Mouse (Mus musculus): Measurements from ENCODE around the gene Glt1d1.

Gene Glt1d1

DNA sequence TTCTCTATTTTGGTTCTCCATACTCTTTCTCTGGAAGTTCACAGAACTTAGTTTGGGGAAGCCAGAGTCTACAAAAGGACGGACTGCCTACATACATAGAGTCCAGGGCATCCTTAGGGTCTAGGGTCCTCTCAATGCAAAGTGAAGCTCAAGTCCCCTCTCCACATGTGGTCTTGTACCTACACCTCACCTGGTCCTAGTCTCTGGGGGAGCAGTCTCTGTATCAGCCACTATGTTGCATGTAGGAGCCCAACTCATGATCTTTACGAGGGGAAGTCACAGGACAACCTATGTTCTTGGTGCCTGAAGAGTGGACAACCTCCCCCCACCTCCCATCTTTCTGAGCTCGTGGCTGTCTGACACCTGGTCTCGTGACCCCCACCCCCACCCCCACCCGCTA is 391 bp upstream of the Glt1d1 start:
- DNase-seq (ENCODE audit: low read depth, low spot score), result no peak

DNA sequence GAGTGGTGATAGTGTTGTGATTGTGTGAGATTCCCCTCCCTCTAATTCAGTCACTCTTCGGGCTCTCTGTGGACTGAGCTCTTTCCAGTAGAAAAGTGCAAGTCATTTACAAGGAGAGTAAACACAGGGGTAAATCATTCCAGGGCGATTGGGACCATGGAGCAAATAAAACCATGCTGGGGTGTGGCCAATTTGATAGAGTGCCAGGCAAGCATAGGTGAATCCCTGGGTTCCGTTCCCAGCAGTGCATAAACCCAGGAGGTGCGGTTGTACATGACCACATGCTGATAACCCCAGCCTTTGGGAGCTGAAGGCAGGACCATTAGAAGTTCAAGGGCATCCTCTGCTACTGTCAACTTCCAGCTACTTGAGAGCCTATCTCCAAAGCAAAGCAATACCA is 1.1 kb downstream of the Glt1d1 start:
- DNase-seq (ENCODE audit: low read depth, low spot score), result no peak

DNA sequence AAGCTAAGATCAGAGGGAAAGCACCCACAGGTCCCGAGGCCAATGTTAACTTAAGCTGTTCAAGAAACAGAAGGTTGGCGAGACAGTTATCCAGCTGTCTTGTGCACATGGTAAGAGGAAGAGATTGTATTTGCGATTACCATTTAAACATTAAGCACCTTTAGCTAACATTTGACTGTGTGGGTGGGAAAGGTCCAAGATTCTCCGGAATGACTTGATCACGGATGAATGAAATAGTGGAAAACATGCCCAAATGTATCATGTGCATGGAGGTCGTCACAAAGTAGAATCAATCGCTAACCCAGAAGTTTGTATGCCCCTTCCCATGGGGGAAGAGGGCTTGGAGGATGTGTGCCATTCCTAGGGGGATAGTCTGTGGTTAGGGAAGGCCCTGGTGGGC is 1.6 kb downstream of the Glt1d1 start:
- no peak for DNase-seq (ENCODE audit: low read depth, low spot score)

DNA sequence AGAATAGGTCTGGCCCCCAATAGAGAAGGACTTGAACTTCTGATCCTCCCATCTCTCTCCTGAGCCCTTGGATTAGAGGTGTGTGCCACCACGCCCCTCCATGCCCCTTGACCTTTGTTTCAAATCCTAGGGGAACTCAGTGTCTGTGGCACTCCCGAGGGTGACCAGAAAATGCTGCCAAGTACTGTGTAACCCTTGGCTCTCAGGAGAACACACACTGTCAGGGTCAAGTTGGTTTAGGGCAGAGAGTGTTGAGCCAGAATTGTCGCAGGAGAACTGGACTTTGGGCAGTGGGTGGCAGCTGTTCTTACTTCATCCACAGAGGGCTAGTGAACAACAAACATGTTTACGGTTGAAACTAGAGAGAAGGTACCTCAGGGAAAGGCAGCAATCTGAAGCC is 5.6 kb downstream of the Glt1d1 start:
- no peak for DNase-seq (ENCODE audit: low read depth, low spot score)

DNA sequence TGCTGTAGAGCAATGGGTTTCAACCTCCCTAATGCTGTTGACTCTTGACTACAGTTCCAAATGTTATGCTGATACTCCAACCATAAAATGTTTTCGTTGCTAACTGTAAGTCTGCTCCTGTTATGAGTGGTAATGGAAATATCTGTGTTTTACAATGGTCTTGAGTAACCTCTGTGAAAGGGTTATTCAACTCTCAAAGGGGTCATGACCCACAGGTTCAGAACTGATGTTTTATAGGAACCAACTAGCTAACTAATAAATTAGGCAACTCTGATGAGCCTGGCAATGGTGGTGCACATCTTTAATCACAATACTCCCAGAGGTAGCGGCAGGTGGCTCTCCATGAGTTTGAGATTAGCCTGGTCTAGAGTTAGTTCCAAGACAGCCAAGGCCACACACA is 6.1 kb downstream of the Glt1d1 start:
- DNase-seq (ENCODE audit: low read depth, low spot score), result no peak

DNA sequence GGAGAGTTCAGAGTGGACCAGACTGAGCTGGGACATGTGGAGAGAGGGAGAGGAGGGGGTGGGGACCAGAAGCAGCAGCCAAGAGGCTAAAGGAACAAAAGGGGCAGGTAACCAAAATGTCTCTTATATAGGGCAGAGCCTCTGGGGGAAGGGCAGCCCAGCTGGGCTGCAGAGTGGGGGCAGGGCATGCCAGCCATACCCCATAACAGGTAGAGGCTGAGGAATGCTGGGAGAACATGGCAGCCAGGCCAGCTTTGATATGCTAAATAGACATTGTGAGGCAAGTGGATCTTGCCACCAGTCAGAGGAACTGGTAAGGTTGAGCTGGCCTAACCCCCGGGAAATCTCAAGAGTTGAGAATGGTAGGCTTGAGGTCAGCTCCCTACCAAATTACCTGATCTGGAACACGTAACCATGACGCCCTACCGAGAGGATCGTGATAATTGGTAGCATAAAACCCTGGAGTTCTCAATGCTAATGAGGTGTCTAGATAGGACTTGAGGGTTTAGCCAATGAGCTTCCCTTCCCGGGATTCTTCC is 7.1 kb downstream of the Glt1d1 start:
- no peak for DNase-seq (ENCODE audit: low read depth, low spot score)

DNA sequence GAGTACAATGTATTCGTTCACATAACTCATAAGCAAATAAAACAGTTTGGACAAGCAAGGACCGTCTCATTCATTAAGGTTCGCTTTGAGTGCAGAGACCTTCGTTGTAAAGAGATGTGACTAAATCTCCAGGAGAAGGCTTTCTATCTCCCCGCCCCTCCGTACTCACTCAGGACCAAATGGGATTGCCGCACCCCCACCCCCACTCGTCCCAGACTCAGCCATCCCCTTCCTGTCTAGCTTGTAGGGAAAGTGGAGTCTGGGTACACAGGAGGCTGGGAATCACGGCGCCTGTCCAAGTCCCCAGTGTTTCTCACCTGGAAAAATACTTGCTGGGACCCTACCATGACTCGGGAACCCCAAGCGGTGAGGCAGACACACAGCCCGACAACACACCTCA is 7.6 kb downstream of the Glt1d1 start:
- no peak for DNase-seq (ENCODE audit: low read depth, low spot score)

DNA sequence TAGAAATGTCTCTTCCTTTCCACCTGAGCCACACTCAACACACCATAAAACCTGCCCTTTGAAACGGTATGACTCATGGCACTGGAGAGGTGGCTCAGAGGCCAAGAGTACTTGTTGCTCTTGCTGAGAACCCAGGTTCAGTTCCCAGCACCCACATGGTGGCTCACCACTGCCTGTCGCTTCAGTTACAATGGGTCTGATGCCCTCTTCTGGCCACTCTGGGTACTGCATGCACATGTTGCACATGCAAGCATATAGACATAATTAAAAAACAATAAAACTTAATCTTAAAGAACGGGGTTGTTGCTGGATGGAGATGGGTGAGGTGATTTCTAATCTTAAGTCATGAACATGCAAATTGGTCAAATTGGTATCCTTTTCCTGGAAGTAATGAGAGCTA is 8.3 kb downstream of the Glt1d1 start:
- DNase-seq (ENCODE audit: low read depth, low spot score), result no peak

DNA sequence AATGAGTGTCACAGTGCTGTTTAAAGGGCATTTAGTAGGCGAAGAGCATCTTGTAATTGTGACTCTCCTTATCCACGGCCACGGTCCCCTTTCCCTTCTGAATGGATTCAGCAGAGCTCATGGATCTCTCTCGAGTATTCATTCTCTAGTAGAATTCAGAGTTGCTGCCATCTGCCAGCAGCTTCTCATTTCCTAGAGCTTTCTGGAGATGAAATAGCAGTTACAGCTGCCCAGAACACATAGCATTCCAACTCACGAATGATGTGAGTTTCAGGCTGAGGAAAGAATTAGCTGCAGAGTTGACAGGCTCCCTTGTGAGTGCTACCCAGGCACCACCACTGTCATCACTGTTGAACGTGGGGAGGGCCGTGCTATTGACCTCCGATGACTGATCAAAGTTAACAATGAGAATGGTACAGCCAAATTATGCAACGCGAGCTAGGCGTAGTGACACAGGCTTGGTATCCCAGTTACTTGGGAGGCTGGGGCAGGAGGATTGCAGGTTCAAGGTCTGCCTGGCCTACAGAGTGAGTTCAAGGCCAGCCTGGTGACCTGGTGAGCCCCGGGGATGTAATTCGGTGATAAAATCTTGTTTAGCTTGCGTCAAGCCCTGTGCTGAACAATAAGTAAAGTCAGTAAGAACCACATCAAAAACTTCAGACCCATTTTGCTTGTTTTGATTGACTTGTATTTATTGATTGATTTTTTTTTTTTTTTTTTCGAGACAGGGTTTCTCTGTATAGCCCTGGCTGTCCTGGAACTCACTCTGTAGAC is 9.3 kb downstream of the Glt1d1 start:
- no peak for DNase-seq (ENCODE audit: low read depth, low spot score)

DNA sequence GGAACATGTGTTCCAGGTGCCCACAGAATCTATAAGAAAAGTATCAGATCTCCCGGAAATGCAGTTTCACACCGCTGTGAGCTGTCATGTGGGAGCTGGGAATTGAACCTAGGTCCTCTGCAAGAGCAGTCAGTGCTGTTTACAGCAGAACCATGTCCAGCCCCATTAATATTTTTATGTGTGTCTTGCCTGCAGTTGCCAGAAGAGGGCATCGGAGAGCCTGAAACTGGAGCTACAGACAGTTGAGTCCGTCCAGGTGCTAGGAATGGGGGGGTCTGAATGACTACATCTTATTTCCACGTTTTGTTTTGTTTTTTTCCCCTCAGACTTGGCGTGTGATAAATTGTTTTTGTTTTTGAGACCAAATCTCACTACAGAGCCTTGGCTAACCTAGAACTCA is 16.0 kb downstream of the Glt1d1 start:
- DNase-seq (ENCODE audit: low read depth, low spot score), result no peak

DNA sequence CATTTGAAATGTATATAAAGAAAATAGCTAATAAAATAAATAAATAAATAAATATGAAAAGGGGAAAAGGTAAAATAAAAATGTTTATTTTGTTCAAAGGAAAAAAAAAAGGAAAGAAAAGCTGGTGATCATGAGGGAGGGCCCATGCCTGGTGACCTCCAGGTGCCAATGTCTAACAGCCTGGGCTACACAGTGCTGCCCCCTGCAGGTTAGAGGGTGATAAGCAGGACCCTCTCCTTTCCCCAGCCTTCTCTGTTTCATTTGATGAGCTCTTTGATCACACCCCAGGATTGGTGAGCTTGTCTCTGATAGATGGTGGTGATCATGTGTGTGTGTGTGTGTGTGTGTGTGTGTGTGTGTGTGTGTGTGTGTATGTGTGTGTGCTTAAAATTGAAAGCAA is 17.0 kb downstream of the Glt1d1 start:
- peak; percentile 5 for DNase-seq (ENCODE audit: low read depth, low spot score)

DNA sequence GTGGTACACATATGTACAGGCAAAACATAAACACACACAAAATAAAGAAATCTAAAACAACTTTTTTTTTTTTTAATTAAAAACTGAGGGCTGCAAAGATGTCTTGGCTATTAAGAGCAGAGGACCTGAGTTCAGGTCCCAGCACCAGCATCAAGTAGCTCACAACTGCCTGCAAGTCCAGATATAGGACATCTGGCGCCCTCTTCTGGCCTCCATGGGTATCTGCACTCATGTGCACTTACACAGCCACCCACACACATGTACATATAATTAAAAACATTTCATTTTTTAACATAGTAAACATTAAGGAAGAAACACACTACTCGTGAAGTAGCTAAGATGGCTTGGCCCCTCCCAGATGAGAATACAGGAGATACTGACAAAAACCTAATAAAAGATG is 26.2 kb downstream of the Glt1d1 start:
- no peak for DNase-seq (ENCODE audit: low read depth, low spot score)

DNA sequence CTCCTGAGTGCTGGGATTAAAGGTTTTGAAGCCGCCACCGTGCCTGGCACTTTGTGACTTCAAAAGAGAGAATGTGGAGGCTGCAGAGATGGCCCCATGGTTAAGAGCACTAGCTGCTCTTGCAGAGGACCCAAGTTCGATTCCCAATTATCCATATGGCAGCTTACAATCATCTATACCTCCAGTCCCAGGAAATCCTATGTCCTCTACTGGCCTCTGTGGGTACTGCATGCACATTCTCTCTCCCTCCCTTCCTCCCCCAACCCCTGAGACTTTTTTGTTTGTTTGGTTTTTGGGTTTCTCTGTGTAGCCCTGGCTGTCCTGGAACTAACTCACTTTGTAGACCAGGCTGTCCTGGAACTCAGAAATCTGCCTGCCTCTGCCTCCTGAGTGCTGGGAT is 27.2 kb downstream of the Glt1d1 start:
- DNase-seq (ENCODE audit: low read depth, low spot score), result no peak

DNA sequence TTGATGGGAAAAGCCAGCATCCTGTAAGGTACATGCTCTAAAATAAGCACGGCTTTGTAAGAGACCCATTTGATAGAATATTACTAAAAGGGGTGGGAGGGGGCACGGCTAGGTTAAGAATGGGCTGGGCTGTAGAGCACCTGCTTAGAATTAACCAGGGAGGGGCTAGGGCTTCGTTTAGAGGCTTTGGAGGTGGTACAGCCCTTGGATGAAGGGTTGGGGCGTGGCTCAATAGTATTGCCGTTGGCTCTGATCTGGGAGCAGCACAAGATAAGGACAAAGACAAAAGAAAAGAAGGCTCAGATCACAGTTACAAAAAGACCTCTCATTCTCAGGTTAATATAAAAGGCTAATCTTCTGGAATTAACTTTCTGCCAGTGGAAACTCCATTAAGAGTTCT is 28.2 kb downstream of the Glt1d1 start:
- no peak for DNase-seq (ENCODE audit: low read depth, low spot score)

DNA sequence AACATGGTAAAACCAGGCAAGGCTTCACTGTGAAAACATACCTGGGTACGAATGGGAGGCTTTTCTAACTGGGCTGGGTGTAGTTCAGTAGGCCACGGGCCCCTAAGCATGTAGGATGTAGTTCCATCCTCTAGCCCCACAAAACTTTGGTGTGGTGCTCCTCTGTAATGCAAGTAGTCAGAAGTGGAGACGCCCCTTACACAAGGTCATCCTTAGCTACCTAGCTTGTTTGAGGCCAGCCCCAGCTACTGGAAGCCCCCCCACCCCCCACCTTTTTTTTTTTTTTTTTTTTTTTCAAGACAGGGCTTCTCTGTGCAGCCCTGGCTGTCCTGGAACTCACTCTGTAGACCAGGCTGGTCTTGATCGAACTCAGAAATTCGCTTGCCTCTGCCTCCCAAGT is 28.9 kb downstream of the Glt1d1 start:
- DNase-seq (ENCODE audit: low read depth, low spot score), result no peak

DNA sequence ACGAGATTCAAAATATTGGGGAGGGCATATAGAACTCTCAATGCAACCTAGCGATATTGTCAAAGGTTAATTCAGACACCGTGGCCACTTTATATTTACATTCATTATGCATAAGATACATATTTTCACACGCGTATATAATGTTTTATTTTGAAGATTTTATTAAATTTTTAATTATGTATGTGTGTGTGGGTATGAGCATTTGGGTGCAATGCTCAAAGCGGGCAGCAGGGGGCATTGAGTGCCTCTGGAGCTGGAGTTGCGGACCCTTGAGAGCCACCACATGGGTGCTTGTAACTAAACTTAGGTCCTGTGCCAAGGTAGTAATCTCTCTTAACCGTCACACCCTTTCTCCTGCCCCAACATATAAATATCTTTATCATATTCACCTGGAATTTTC is 41.9 kb downstream of the Glt1d1 start:
- DNase-seq (ENCODE audit: low read depth, low spot score), result no peak

DNA sequence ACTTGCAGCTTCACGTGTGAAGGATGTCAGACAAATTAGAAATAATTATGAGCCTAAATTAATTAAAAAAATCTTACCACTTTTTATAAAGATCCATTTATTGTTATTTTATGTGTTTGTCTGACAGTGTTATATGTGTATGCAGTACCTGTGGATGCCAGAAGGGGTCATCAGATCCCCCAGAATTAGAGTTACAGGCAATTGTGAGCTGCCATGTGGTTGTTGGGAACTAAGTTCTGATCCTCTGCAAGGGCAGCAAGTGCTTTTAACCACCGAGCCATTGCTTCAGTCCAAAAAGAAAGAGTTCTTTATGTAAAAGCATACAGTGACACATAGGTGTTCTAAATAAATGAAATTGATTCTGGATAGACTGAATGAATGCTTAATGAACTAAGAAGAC is 45.5 kb downstream of the Glt1d1 start:
- no peak for DNase-seq (ENCODE audit: low read depth, low spot score)

DNA sequence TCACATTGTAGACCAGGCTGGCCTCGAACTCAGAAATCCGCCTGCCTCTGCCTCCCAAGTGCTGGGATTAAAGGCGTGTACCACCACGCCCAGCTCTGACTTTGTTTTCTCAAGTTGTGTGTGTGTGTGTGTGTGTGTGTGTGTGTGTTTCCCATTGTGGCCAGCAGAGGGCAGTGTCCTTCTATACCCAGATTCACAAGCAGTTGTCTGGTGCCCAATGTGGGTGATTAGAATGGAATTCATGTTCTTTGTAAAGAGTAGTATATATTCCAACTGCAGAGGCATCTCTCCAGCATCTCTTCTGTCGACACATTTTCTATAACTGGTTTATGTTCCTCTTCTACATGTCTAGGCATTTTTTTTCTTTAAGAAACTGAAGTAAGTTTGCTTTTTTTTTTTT is 46.4 kb downstream of the Glt1d1 start:
- no peak for DNase-seq (ENCODE audit: low read depth, low spot score)

DNA sequence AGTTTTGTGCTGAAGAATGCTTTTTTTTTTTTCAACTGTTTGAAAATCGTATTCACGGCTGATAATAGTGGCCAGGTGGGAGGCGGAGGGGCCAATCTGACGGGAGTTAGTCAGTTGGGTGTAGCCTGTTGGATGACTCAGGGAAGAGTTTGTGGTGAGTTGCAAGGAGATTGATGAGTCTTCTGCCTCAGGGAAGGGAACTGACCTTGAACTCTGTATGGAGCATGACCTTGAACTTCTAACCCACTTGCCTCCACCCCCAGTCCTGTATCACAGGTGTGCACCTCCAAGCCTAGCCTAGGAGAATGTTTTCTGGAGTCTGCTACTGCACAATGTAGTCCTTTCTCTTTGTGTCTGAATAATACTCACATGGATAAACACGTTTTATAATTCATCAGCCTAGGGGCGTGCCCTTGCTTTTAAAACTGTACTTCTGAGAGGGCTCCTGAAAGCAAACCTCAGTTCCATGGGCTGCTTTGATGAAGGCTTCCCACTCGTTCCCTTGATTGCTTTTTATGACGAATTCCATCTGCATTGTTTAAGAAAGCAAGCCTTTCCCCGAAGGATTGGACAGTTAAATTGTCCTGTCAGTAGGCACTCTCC is 56.6 kb downstream of the Glt1d1 start:
- DNase-seq (ENCODE audit: low read depth, low spot score), result no peak

DNA sequence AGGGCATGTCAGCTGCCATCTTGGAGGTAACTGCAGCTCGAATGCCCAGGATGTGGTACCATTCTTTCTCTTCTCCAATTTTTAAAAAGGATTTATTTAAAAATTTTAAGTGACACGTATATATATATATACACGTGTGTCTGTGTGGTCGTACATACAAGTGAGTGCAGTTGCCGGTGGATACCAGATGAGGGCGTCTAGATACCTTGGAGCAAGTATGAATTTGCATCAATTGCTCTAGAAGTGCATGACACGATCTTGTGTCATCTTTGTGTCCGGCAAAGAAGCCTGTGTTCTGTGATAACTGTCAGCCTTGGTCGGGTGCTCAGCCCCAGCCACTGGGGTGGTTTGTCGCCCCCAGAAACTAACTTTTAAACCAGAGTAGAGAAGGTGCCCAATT is 59.0 kb downstream of the Glt1d1 start:
- no peak for DNase-seq (ENCODE audit: low read depth, low spot score)

DNA sequence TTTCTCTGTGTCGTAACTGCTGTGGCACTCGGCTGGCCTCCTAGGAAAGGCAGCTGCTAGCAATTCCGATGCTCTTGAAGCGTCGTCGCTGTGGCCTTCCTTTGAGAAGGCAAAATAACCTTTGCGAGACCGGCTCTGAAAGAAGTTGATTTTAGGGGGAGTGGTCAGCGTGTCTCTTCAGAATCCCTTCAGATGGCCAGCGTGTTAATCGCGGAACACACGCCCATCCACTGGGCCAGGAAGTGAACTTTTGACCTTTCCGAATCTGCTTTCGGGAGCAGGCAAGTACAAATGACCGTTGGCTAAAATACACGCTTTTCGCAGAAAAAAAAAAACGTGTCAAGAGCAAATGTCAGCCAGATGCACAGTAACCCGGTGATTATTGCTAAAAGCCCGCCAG is 59.5 kb downstream of the Glt1d1 start:
- no peak for DNase-seq (ENCODE audit: low read depth, low spot score)

DNA sequence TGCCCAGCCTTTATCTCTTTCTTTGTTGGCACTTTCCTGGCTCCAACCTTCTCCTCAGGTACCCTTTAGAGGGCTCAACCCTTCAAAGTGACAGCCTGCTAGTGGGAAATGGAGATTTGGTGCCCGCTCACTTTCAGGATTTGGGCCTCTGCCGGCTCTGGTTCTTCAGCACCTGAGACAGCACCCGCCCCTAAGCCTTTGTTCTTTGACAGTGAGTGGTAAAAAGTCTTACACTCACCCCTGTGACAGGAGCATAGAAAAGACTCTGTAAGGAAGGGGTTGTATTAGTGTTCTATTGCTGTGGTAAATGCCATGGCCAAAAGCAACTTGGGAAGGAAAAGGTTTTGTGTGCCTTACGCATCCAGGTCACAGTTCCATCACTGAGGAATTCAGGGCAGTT is 63.8 kb downstream of the Glt1d1 start:
- DNase-seq (ENCODE audit: low read depth, low spot score), result no peak

DNA sequence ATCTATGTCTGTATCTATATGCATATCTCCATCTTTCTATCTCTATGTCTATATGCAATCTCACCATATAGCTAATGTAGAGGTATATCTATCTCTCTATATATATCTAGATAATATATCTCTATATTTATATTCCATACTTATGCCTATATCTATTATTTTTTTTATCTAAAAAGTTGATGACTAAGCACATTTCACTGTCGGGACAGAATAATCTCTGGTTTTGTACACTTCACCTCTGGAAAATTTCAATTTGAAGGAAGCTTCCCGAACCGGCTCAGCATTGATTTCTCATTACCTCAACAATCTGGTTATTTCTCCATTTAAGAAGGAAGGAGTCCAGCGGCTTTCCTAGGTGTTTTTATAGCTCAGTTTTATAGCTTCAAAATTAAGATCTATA is 64.5 kb downstream of the Glt1d1 start:
- DNase-seq (ENCODE audit: low read depth, low spot score), result no peak

DNA sequence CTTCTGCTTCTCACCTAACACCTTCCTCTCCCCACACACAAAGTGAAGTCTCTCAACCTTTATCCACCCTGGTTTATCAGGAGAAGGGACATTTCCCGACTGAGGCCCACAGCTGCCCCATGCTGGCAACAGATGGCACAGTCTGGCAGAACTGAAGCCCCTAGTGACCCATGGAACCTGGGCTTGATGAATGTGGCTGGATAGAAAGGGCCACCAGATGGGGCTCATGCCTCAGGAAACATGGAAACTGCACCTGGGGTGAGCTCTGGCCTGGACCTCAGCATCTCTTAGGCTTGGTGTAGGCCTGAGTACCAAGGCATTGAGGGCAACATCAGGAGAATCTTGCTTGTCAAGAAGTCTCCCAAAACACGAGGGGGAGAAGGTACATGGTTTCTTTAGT is 66.5 kb downstream of the Glt1d1 start:
- DNase-seq (ENCODE audit: low read depth, low spot score), result no peak
